Mouse (Mus musculus): ENCODE data around the gene Cyp4f18. TPM values are rescaled to one million over a fixed set of nuclear protein-coding genes. Genes with fewer than 3 reads are reported as not detected.
"Not testable (repeated sequence)": the region's sequence is repeated elsewhere in the genome, so short reads cannot be mapped to it uniquely, and the experiment has no call there.

Gene Cyp4f18
- polyA plus RNA-seq, 1 experiment from 2014 or later: 0.20 TPM

GRCm38 (mm10) chr8:72017339-72017738 lies 7.9 kb upstream of the Cyp4f18 start:
- H3K9ac ChIP-seq; H3K27ac ChIP-seq; DNase-seq (ENCODE audit: low spot score); H3K4me3 ChIP-seq (replicated peaks; ENCODE audit: low read length); H3K4me1 ChIP-seq (replicated peaks; ENCODE audit: control insufficient read depth, insufficient read depth, low read length); H3K27me3 ChIP-seq (ENCODE audit: control insufficient read depth, insufficient read depth, low read length); H3K4me2 ChIP-seq (replicated peaks); H3K36me3 ChIP-seq (replicated peaks; ENCODE audit: control insufficient read depth, insufficient read depth); ATAC-seq (ENCODE audit: low FRiP score); H3K9me3 ChIP-seq (ENCODE audit: control insufficient read depth, low read length): not testable (repeated sequence)
- 79% methylated on average over 2 of the region's 2 CpGs for WGBS

GRCm38 (mm10) chr8:72013506-72014228 lies 4.2 kb upstream of the Cyp4f18 start:
- not testable (repeated sequence) for H3K9me3 ChIP-seq (ENCODE audit: control insufficient read depth, low read length); H3K9ac ChIP-seq; H3K36me3 ChIP-seq (replicated peaks; ENCODE audit: control insufficient read depth, insufficient read depth); DNase-seq (ENCODE audit: low spot score); H3K27ac ChIP-seq; H3K4me1 ChIP-seq (replicated peaks; ENCODE audit: control insufficient read depth, insufficient read depth, low read length); ATAC-seq (ENCODE audit: low FRiP score); H3K27me3 ChIP-seq (ENCODE audit: control insufficient read depth, insufficient read depth, low read length); H3K4me3 ChIP-seq (replicated peaks; ENCODE audit: low read length); H3K4me2 ChIP-seq (replicated peaks)
- 66% methylated on average over 6 of the region's 6 CpGs for WGBS

- no peaks in the 10 kb centered on the region for H3K4me1 ChIP-seq (replicated peaks; ENCODE audit: control insufficient read depth, insufficient read depth, low read length)
- DNase-seq (ENCODE audit: low spot score) (no peak), ATAC-seq (ENCODE audit: low FRiP score) (no peak)
- H3K9ac ChIP-seq: no peak overlapping the region
- no peak overlapping the region for H3K27ac ChIP-seq
- H3K4me2 ChIP-seq (replicated peaks): no peak overlapping the region
- H3K4me3 ChIP-seq (replicated peaks; ENCODE audit: low read length): no peak overlapping the region
- H3K9me3 ChIP-seq (ENCODE audit: control insufficient read depth, low read length): no peaks in the 10 kb centered on the region
- no peaks in the 10 kb centered on the region for H3K36me3 ChIP-seq (replicated peaks; ENCODE audit: control insufficient read depth, insufficient read depth)
- 77% methylated on average over 3 of the region's 3 CpGs for WGBS
- H3K27me3 ChIP-seq (ENCODE audit: control insufficient read depth, insufficient read depth, low read length): no peaks in the 10 kb centered on the region
Observed at GRCm38 (mm10) chr8:72008134-72008641, 1.2 kb downstream of the Cyp4f18 start.

- H3K4me2 ChIP-seq (replicated peaks): no peak overlapping the region
- H3K9ac ChIP-seq: no peak overlapping the region
- H3K9me3 ChIP-seq (ENCODE audit: control insufficient read depth, low read length): no peaks in the 10 kb centered on the region
- no peaks in the 10 kb centered on the region for H3K36me3 ChIP-seq (replicated peaks; ENCODE audit: control insufficient read depth, insufficient read depth)
- H3K27ac ChIP-seq: no peak overlapping the region
- no peaks in the 10 kb centered on the region for H3K4me1 ChIP-seq (replicated peaks; ENCODE audit: control insufficient read depth, insufficient read depth, low read length)
- ATAC-seq (ENCODE audit: low FRiP score) (no peak), DNase-seq (ENCODE audit: low spot score) (no peak)
- WGBS: 81% methylated on average over 1 of the region's 1 CpGs
- H3K27me3 ChIP-seq (ENCODE audit: control insufficient read depth, insufficient read depth, low read length): no peaks in the 10 kb centered on the region
- H3K4me3 ChIP-seq (replicated peaks; ENCODE audit: low read length): no peak overlapping the region
Observed at GRCm38 (mm10) chr8:72006763-72007162, 2.7 kb downstream of the Cyp4f18 start.

- H3K4me3 ChIP-seq (replicated peaks; ENCODE audit: low read length): no peak overlapping the region
- H3K4me1 ChIP-seq (replicated peaks; ENCODE audit: control insufficient read depth, insufficient read depth, low read length): no peaks in the 10 kb centered on the region
Observed at GRCm38 (mm10) chr8:72005912-72006311, 3.5 kb downstream of the Cyp4f18 start.

GRCm38 (mm10) chr8:72002942-72003341 lies 6.5 kb downstream of the Cyp4f18 start:
- H3K9me3 ChIP-seq (ENCODE audit: control insufficient read depth, low read length): no peaks in the 10 kb centered on the region
- H3K36me3 ChIP-seq (replicated peaks; ENCODE audit: control insufficient read depth, insufficient read depth): no peaks in the 10 kb centered on the region
- no peak overlapping the region for H3K9ac ChIP-seq
- no peak overlapping the region for H3K4me3 ChIP-seq (replicated peaks; ENCODE audit: low read length)
- H3K27me3 ChIP-seq (ENCODE audit: control insufficient read depth, insufficient read depth, low read length): no peaks in the 10 kb centered on the region
- ATAC-seq (ENCODE audit: low FRiP score): no peak
- H3K4me2 ChIP-seq (replicated peaks): no peak overlapping the region
- no peak for DNase-seq (ENCODE audit: low spot score)
- H3K27ac ChIP-seq: no peak overlapping the region
- H3K4me1 ChIP-seq (replicated peaks; ENCODE audit: control insufficient read depth, insufficient read depth, low read length): no peaks in the 10 kb centered on the region

More at GRCm38 (mm10) chr8:72005912-72006311, 3.5 kb downstream of the Cyp4f18 start:
- no peak overlapping the region for H3K4me2 ChIP-seq (replicated peaks)
- no peaks in the 10 kb centered on the region for H3K9me3 ChIP-seq (ENCODE audit: control insufficient read depth, low read length)
- no peak for DNase-seq (ENCODE audit: low spot score)
- H3K27ac ChIP-seq: no peak overlapping the region
- ATAC-seq (ENCODE audit: low FRiP score): no peak
- WGBS: 87% methylated on average over 3 of the region's 3 CpGs
- H3K36me3 ChIP-seq (replicated peaks; ENCODE audit: control insufficient read depth, insufficient read depth): no peaks in the 10 kb centered on the region
- H3K27me3 ChIP-seq (ENCODE audit: control insufficient read depth, insufficient read depth, low read length): no peaks in the 10 kb centered on the region
- H3K9ac ChIP-seq: no peak overlapping the region

GRCm38 (mm10) chr8:72000223-72000622 lies 9.2 kb downstream of the Cyp4f18 start:
- no peak overlapping the region for H3K4me3 ChIP-seq (replicated peaks; ENCODE audit: low read length)
- 75% methylated on average over 3 of the region's 3 CpGs for WGBS
- H3K36me3 ChIP-seq (replicated peaks; ENCODE audit: control insufficient read depth, insufficient read depth): no peaks in the 10 kb centered on the region
- no peak for ATAC-seq (ENCODE audit: low FRiP score)
- no peaks in the 10 kb centered on the region for H3K27me3 ChIP-seq (ENCODE audit: control insufficient read depth, insufficient read depth, low read length)
- H3K4me1 ChIP-seq (replicated peaks; ENCODE audit: control insufficient read depth, insufficient read depth, low read length): no peaks in the 10 kb centered on the region
- no peak overlapping the region for H3K4me2 ChIP-seq (replicated peaks)
- H3K27ac ChIP-seq: no peak overlapping the region
- no peaks in the 10 kb centered on the region for H3K9me3 ChIP-seq (ENCODE audit: control insufficient read depth, low read length)
- no peak for DNase-seq (ENCODE audit: low spot score)
- H3K9ac ChIP-seq: no peak overlapping the region

GRCm38 (mm10) chr8:71999434-71999833 lies 10.0 kb downstream of the Cyp4f18 start:
- Histone ChIP-seq H3K27me3 (ENCODE audit: control insufficient read depth, insufficient read depth, low read length) (no peaks in the 10 kb centered on the region), H3K4me1 (replicated peaks; ENCODE audit: control insufficient read depth, insufficient read depth, low read length) (no peaks in the 10 kb centered on the region), H3K4me2 (replicated peaks) (no peak overlapping the region), H3K9me3 (ENCODE audit: control insufficient read depth, low read length) (no peaks in the 10 kb centered on the region), H3K4me3 (replicated peaks; ENCODE audit: low read length) (no peak overlapping the region), H3K9ac (no peak overlapping the region), H3K27ac (no peak overlapping the region), H3K36me3 (replicated peaks; ENCODE audit: control insufficient read depth, insufficient read depth) (no peaks in the 10 kb centered on the region)
- 93% methylated on average over 1 of the region's 1 CpGs for WGBS
- no peak for DNase-seq (ENCODE audit: low spot score)
- ATAC-seq (ENCODE audit: low FRiP score): no peak

GRCm38 (mm10) chr8:71988867-71989599 lies 20.4 kb downstream of the Cyp4f18 start:
- Histone ChIP-seq H3K9me3 (ENCODE audit: control insufficient read depth, low read length) (no peaks in the 10 kb centered on the region), H3K36me3 (replicated peaks; ENCODE audit: control insufficient read depth, insufficient read depth) (no peaks in the 10 kb centered on the region), H3K4me2 (replicated peaks) (peak overlapping the region; percentile 73), H3K4me1 (replicated peaks; ENCODE audit: control insufficient read depth, insufficient read depth, low read length) (no peaks in the 10 kb centered on the region), H3K27me3 (ENCODE audit: control insufficient read depth, insufficient read depth, low read length) (no peaks in the 10 kb centered on the region), H3K4me3 (replicated peaks; ENCODE audit: low read length) (peak overlapping the region; percentile 44), H3K9ac (peak overlapping the region; percentile 68), H3K27ac (peak overlapping the region; percentile 54; the same call in 1 of the 2 replicates)
- WGBS: 57% methylated on average over 13 of the region's 13 CpGs
- no peak; the same call in none of the 2 replicates for ATAC-seq (ENCODE audit: low FRiP score)
- DNase-seq (ENCODE audit: low spot score): no peak
